Mouse (Mus musculus) stomach, postnatal 0 days (tissue): ENCODE measurements around the gene Rbms2. TPM values are rescaled to one million over a fixed set of nuclear protein-coding genes. Genes with fewer than 3 reads are reported as not detected.

Experiments used
- ATAC-seq: fragments of 200-750 bp; cut with Nextera tagmentation; 2 replicates; pipeline ENCODE4 v1.8.0; 2017; ENCODE audit not compliant: low FRiP score, low TSS enrichment
- DNase-seq: peaks from one replicate; pipeline ENCODE4 v3.0.0-alpha.2; 2016; ENCODE audit warnings: low spot score
- H3K27ac ChIP-seq: fragments of 300-500 bp; sonication (generic); replicated peaks from 2 replicates; pipeline ENCODE4 v1.5.1; 2014; ENCODE audit warnings: mild to moderate bottlenecking, control low read depth
- H3K27me3 ChIP-seq: fragments of 300-500 bp; sonication (generic); 2 replicates; pipeline ENCODE4 v1.6.1; 2014; ENCODE audit warnings: low read length; ENCODE audit not compliant: control insufficient read depth, insufficient read depth
- H3K36me3 ChIP-seq: fragments of 300-500 bp; sonication (generic); 2 replicates; pipeline ENCODE4 v1.6.1; 2014; ENCODE audit warnings: low read length, mixed read lengths; ENCODE audit not compliant: control insufficient read depth, insufficient read depth
- H3K4me1 ChIP-seq: fragments of 300-500 bp; sonication (generic); replicated peaks from 2 replicates; pipeline ENCODE4 v1.6.1; 2014; ENCODE audit warnings: antibody characterized with exemption; ENCODE audit not compliant: control insufficient read depth, insufficient read depth
- H3K4me2 ChIP-seq: fragments of 300-500 bp; sonication (generic); replicated peaks from 2 replicates; pipeline ENCODE4 v1.6.1; 2014; ENCODE audit warnings: low read depth, mild to moderate bottlenecking, control low read depth, moderate library complexity
- H3K4me3 ChIP-seq: fragments of 300-500 bp; sonication (generic); 2 replicates; pipeline ENCODE4 v1.5.1; 2014; ENCODE audit warnings: low read depth, low read length, control low read depth
- H3K9ac ChIP-seq: fragments of 300-500 bp; sonication (generic); 2 replicates; pipeline ENCODE4 v1.6.1; 2014; ENCODE audit warnings: mild to moderate bottlenecking, low read length, control low read depth, mixed read lengths
- H3K9me3 ChIP-seq: fragments of 300-500 bp; sonication (generic); 2 replicates; pipeline ENCODE4 v1.6.1; 2016; ENCODE audit warnings: low read length; ENCODE audit not compliant: control insufficient read depth
- CTCF ChIP-seq: IDR thresholded peaks from 2 replicates; pipeline ENCODE4 v1.5.1; 2016; ENCODE audit warnings: antibody characterized with exemption, low read depth, mild to moderate bottlenecking, moderate library complexity
- EP300 ChIP-seq: optimal IDR thresholded peaks from 2 replicates; pipeline ENCODE3; 2016; ENCODE audit warnings: antibody characterized with exemption
- WGBS: fragments of 180-500 bp; shearing (Covaris S2); extraction: QIAGEN DNeasy Blood & Tissue Kit; methylation state at CpG from one replicate; pipeline ENCODE4 v1.1.7; 2014; 5-methylcytosine and 5-hydroxymethylcytosine counted together
- microRNA counts: library from miRNA; unstranded; fragments of <30 nt; microRNA quantifications from one replicate; lab custom pipeline; 2015
- microRNA-seq: library from miRNA; unstranded; fragments of <30 nt; microRNA quantifications from one replicate; pipeline ENCODE4, GENCODE M21; 2016
- polyA plus RNA-seq: library from polyadenylated mRNA; unstranded; fragments of >200 nt; fragmentation: Nextera tagmentation; extraction: Ambion mirVana; gene quantifications from 2 replicates; pipeline ENCODE4 v1.2.1, GENCODE M21; 2015

Gene Rbms2
- polyA plus RNA-seq, 1 experiment from 2014 or later, result 15.5 TPM

DNA sequence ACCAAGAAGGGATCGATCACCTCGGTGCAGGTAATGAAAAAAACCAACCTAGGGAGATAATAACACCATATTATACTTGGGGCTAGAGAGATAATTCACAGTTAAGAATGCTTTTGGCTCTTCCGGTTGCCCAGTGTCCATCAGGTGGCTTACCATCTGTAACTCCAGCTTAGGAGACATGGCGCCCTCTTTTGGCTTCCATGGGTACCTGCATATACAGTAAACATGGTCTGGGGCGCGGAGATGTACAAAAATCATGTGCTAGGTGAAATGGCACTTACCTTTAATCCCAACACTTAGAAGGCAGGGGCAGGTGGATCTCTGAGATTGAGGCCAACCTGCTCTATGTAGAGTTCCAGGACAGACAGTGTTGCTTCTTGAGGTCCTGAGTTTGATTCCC lies 93.7 kb downstream of the Rbms2 start:
- DNase-seq (peak; percentile 50), ATAC-seq (no peak)
- H3K4me2 ChIP-seq, result no peak overlapping the region
- no peak overlapping the region for H3K4me3 ChIP-seq
- WGBS, result 73% methylated on average over 6 of the region's 6 CpGs
- H3K9me3 ChIP-seq, result no peaks in the 10 kb centered on the region
- H3K36me3 ChIP-seq, result peaks cover 35% of the 10 kb centered on the region
- no peak overlapping the region for H3K27ac ChIP-seq
- H3K9ac ChIP-seq, result no peak overlapping the region
- no peaks in the 10 kb centered on the region for H3K27me3 ChIP-seq
- TF ChIP-seq EP300 (no peak), CTCF (peak; percentile 73)
- H3K4me1 ChIP-seq, result no peaks in the 10 kb centered on the region

- Histone ChIP-seq H3K36me3 (peaks cover 26% of the 10 kb centered on the region), H3K9ac (peak overlapping the region; percentile 98), H3K9me3 (no peaks in the 10 kb centered on the region), H3K4me1 (no peaks in the 10 kb centered on the region), H3K4me3 (peak overlapping the region; percentile 93), H3K27me3 (no peaks in the 10 kb centered on the region), H3K27ac (peak overlapping the region; percentile 94), H3K4me2 (peak overlapping the region; percentile 81)
- 3% methylated on average over 3 of the region's 3 CpGs for WGBS
- ATAC-seq (no peak), DNase-seq (no peak)
- TF ChIP-seq EP300 (no peak), CTCF (no peak)
Observed at GRCm38 (mm10) chr10:128084160-128084559, 95.9 kb downstream of the Rbms2 start.

- Histone ChIP-seq H3K4me2 (peak overlapping the region; percentile 81), H3K4me1 (no peaks in the 10 kb centered on the region), H3K4me3 (peak overlapping the region; percentile 93), H3K36me3 (peaks cover 23% of the 10 kb centered on the region), H3K27me3 (no peaks in the 10 kb centered on the region), H3K27ac (peak overlapping the region; percentile 94), H3K9ac (peak overlapping the region; percentile 98), H3K9me3 (no peaks in the 10 kb centered on the region)
- ATAC-seq (no peak), DNase-seq (no peak)
- WGBS, result under 1% methylated on average over 22 of the region's 22 CpGs
- no peak for TF ChIP-seq CTCF
Observed at GRCm38 (mm10) chr10:128083688-128084087, 96.4 kb downstream of the Rbms2 start.

GRCm38 (mm10) chr10:128082880-128083421 lies 97.1 kb downstream of the Rbms2 start, which contains the start of gene Atp5b:
Atp5b (plus strand) TSS chr10:128083273.
- Histone ChIP-seq H3K4me1 (no peaks in the 10 kb centered on the region), H3K9me3 (no peaks in the 10 kb centered on the region), H3K4me2 (peak within 1 kb of the TSS; percentile 81), H3K27me3 (no peaks in the 10 kb centered on the region), H3K27ac (peak within 1 kb of the TSS; percentile 94), H3K4me3 (peak within 1 kb of the TSS; percentile 93), H3K9ac (peak within 1 kb of the TSS; percentile 98), H3K36me3 (peaks cover 19% of the 10 kb centered on the region)
- peak; percentile 98 for ATAC-seq
- peak; percentile 94 for DNase-seq
- no peak for TF ChIP-seq CTCF
- peak; percentile 100 for TF ChIP-seq EP300
- WGBS, result under 1% methylated on average over 34 of the region's 34 CpGs

- 4% methylated on average over 9 of the region's 9 CpGs for WGBS
- H3K27ac ChIP-seq, result peak overlapping the region; percentile 81
- H3K9me3 ChIP-seq, result no peaks in the 10 kb centered on the region
- H3K27me3 ChIP-seq, result no peaks in the 10 kb centered on the region
- H3K4me1 ChIP-seq, result no peaks in the 10 kb centered on the region
- peak overlapping the region; percentile 71 for H3K4me2 ChIP-seq
- peak overlapping the region; percentile 70 for H3K9ac ChIP-seq
- no peak for ATAC-seq
- TF ChIP-seq EP300 (no peak), CTCF (no peak)
- DNase-seq, result no peak
- H3K36me3 ChIP-seq, result peaks cover 15% of the 10 kb centered on the region
- peak overlapping the region; percentile 60 for H3K4me3 ChIP-seq
Observed at GRCm38 (mm10) chr10:128082477-128082808, 97.7 kb downstream of the Rbms2 start.

GRCm38 (mm10) chr10:128081807-128082476 lies 98.2 kb downstream of the Rbms2 start:
- Histone ChIP-seq H3K9ac (peak overlapping the region; percentile 70), H3K4me2 (peak overlapping the region; percentile 71), H3K27me3 (no peaks in the 10 kb centered on the region), H3K4me3 (peak overlapping the region; percentile 60), H3K27ac (peak overlapping the region; percentile 81; the same call in 1 of the 2 replicates), H3K36me3 (peaks cover 15% of the 10 kb centered on the region), H3K4me1 (no peaks in the 10 kb centered on the region), H3K9me3 (no peaks in the 10 kb centered on the region)
- no peak for ATAC-seq
- 34% methylated on average over 6 of the region's 6 CpGs for WGBS
- DNase-seq, result no peak
- TF ChIP-seq CTCF, result no peak
- no peak for TF ChIP-seq EP300

MicroRNA genes within 50 kb of the gene (microRNA counts, 519-probe panel; counts per million panel counts)
- microRNA mmu-miR-677 (lab: Ali Mortazavi, UCI), result not detected

Small RNA genes within 50 kb of the gene (microRNA-seq; reads per million reads assigned to microRNA genes)
- gene Mir677, result 10.0 reads per million, percentile 16 among the genes with 10 or more reads in this experiment

Other genes with a start within 250 kb of the Rbms2 start
- gene Hsd17b6, start 172.7 kb downstream of the Rbms2 start, polyA plus RNA-seq, result 5.0 and 5.7 TPM in 2 replicates
- 27.3 and 27.4 TPM in 2 replicates for gene Prim1, start 165.1 kb downstream of the Rbms2 start, polyA plus RNA-seq
- gene Naca, start 144.7 kb downstream of the Rbms2 start, polyA plus RNA-seq, result 618 and 628 TPM in 2 replicates
- gene Ptges3, start 121.3 kb downstream of the Rbms2 start, polyA plus RNA-seq, result 297 and 316 TPM in 2 replicates
- 2,044 and 2,075 TPM in 2 replicates for gene Atp5b, start 97.0 kb downstream of the Rbms2 start, polyA plus RNA-seq
- gene Baz2a, start 88.7 kb downstream of the Rbms2 start, polyA plus RNA-seq, result 5.5 and 7.9 TPM in 2 replicates
- 0.53 and 0.64 TPM in 2 replicates for gene Gls2, start 14.2 kb upstream of the Rbms2 start, polyA plus RNA-seq
- 25.6 and 26.1 TPM in 2 replicates for gene Spryd4, start 31.5 kb upstream of the Rbms2 start, polyA plus RNA-seq
- gene Mip, start 45.5 kb upstream of the Rbms2 start, polyA plus RNA-seq, result not detected in 2 replicates
- gene Timeless, start 51.8 kb upstream of the Rbms2 start, polyA plus RNA-seq, result 8.9 and 10.5 TPM in 2 replicates
- 0.13 TPM in 1 of 2 replicates, not detected in the other for gene Apon, start 73.8 kb upstream of the Rbms2 start, polyA plus RNA-seq
- gene Apof, start 88.4 kb upstream of the Rbms2 start, polyA plus RNA-seq, result 1.1 and 2.5 TPM in 2 replicates
- 7.8 and 8.6 TPM in 2 replicates for gene Stat2, start 90.3 kb upstream of the Rbms2 start, polyA plus RNA-seq
- gene Il23a, start 118.5 kb upstream of the Rbms2 start, polyA plus RNA-seq, result 0.33 and 0.35 TPM in 2 replicates
- gene Pan2, start 123.0 kb upstream of the Rbms2 start, polyA plus RNA-seq, result 12.6 and 14.1 TPM in 2 replicates
- gene Cnpy2, start 142.2 kb upstream of the Rbms2 start, polyA plus RNA-seq, result 214 and 218 TPM in 2 replicates
- gene Cs, start 157.4 kb upstream of the Rbms2 start, polyA plus RNA-seq, result 152 and 158 TPM in 2 replicates
- gene Coq10a, start 188.7 kb upstream of the Rbms2 start, polyA plus RNA-seq, result 12.9 and 13.8 TPM in 2 replicates
- 2.9 and 4.3 TPM in 2 replicates for gene Ankrd52, start 196.8 kb upstream of the Rbms2 start, polyA plus RNA-seq
- 0.75 and 0.76 TPM in 2 replicates for gene Slc39a5, start 220.9 kb upstream of the Rbms2 start, polyA plus RNA-seq
- gene Nabp2, start 231.2 kb upstream of the Rbms2 start, polyA plus RNA-seq, result 53.5 and 54.4 TPM in 2 replicates
- 18.9 and 20.1 TPM in 2 replicates for gene Rnf41, start 231.4 kb upstream of the Rbms2 start, polyA plus RNA-seq